Mouse (Mus musculus) left cerebral cortex, adult 9 months (tissue): ENCODE results near the gene Frmd7.

ENCODE experiments used
- DNase-seq, 2 experiments: peaks; one replicate each; pipeline ENCODE4 v3.0.0; 2022; ENCODE audit warnings: low spot score in 2 of 2

Frmd7 gene

GRCm38 (mm10) chrX:50942610-50943009 is at the start of gene Frmd7:
Gene Frmd7 (minus strand): TSS chrX:50942710.
- no peak for DNase-seq

- no peak for DNase-seq
Measured at GRCm38 (mm10) chrX:50991324-50991723, 48.8 kb upstream of the Frmd7 start.

DNA sequence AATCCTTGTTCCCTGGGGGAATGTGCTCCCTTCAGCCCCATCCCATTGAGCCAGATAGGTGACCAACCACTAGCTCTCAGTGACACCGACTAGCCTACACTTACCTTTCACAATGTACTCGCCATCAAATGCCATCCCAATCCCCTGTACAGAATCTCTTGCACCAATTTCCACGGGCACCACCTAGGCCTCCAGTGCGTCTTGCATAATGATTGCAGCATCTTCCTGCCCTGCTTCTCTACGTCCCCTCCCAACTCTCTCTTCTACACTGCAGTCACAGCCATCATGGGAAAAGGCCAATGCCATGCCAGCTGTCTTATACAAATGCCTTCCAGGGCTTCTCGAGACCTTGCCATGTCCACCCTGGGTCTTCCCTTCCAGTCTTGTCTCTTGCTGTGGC is 47.4 kb upstream of the Frmd7 start:
- no peak for DNase-seq

DNA sequence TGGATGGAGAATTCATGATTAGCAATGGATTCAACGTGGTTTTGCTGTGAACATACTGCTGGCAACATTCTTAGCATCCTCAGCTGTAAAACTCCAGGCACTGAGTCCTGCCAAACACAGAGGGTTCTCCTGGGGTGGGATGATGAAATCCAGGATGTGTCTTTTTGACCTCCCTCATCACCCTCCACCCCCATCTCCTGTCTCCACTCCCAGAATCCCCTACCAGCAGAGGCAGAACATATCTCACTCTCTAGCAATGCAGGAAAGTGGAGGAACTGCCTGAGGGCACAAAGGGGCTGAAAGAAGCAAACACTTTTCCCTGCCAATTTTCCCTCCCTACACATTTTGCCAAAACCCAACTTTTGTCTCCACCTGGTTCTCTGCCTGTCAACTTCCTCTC is 46.1 kb upstream of the Frmd7 start:
- DNase-seq: no peak

DNA sequence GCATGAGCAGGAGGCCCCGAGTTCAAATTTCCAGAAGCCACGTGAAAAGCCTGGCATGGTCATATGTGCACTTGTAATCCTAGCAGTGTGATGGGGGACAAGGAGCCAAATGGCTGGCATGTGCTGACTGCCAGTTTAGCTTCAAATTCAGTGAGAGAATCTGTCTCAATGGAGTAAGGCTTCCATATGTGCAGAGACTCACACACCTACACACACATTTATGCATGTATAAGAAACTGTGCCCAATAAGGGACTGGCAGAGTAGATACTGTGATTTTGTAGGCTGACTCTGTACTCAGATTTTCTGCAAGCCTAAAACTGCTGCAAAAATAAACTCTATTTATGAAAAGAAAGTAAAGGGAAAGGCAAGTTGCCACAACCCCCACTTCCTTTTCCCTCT is 35.9 kb upstream of the Frmd7 start:
- DNase-seq: peak; percentile 1 to 30

DNA sequence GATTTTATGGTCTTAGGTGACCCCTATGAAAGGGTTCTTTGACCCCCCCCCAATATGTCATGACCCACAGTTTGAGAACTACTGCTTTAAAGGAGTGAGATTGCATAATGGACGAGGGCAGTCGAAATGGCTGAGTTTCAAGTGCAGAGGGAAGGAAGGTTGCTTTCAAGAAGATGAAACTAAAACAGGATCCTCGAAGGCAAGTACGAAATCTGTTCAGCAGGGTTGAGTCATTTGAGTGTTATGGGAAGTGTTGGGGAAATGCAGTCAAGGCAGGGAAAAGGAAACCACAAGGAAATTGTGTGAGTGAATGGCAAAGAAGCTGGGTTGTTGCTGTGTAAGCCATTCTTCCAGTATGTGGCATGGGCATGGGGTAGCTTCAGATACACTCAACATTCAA is 29.6 kb upstream of the Frmd7 start:
- no peak for DNase-seq

DNA sequence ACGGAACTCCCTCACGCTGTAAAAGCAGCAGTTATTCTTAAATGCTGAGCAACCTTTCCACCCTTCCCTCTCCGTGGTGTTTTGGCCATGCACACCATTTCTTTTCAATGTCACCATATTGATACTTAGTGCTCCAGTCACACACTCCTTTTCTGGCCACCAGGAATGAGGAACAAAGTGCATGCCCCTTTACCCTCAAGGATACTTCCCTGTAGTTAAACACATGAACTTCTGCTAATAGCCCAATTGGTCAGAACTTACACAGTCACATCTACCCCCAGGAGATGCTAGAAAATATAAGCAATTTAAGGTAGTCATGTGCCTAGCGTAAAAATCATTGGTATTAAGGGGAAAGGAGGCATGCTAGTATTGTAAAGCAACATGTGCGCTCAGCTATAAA is 27.4 kb upstream of the Frmd7 start:
- no peak for DNase-seq

- DNase-seq: no peak
Measured at GRCm38 (mm10) chrX:50968157-50968932, 25.8 kb upstream of the Frmd7 start.

- no peak for DNase-seq
Measured at GRCm38 (mm10) chrX:50965157-50965556, 22.6 kb upstream of the Frmd7 start.

GRCm38 (mm10) chrX:50962955-50963354 is 20.4 kb upstream of the Frmd7 start:
- no peak for DNase-seq

- DNase-seq: no peak
Measured at GRCm38 (mm10) chrX:50948633-50949032, 6.1 kb upstream of the Frmd7 start.

DNA sequence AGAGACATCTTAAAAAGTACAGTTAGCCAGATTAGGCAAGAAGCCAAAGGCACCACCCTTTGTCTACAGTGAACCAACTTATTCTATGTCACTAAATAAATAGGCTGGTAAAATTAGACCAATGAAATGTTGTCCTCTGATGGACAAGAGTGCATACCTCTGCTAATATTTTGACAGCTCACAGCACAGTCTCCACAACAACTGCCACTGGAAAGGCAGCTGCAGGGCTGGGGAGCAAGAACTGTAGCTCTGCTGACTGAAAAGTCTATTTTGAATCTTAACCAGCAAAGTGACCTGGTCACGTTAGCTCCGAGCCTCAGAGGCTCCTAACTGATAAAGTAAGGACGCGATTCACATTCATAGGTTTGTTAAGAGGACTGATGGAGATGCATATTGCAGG is 5.6 kb upstream of the Frmd7 start:
- DNase-seq: no peak

DNA sequence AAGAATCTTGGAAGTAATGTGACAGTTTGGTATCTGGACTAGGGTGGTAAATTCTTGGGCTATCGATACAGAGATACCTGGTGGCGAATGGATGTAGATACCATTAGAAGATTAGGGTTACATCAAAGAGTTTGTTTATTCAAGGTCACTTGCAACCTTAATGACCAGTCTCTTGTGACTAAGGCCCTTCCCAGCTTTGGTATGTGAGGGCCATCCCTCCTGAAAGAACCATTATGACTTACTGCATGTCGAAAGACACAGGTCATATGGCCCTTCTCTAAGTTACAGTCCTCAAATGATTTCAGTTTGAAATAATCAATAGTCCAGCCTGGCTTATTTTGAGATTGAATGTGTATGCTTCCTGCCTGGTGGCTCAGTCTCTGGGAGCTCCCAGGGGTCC is 5.4 kb downstream of the Frmd7 start:
- DNase-seq: no peak

DNA sequence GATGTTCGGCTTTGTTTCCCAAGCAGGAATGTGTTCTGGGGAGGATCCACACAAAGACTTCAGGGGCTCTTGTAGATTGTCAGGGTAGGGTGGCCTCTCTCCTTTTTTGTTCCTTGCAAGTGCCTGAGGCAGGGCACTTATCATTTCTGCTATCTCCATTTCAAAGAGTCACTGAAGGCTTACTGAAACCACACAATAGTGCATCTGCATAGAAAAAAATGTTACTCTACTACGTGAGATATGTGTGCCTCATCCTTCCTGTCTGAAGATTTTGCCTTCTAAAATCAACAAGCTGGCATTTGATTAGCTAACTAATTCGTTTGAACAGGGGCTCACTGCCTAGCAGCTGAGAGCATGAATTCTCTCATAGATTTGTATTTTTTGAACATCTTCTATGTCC is 12.2 kb downstream of the Frmd7 start:
- no peak for DNase-seq

- no peak for DNase-seq
Measured at GRCm38 (mm10) chrX:50926893-50927545, 15.5 kb downstream of the Frmd7 start.

DNA sequence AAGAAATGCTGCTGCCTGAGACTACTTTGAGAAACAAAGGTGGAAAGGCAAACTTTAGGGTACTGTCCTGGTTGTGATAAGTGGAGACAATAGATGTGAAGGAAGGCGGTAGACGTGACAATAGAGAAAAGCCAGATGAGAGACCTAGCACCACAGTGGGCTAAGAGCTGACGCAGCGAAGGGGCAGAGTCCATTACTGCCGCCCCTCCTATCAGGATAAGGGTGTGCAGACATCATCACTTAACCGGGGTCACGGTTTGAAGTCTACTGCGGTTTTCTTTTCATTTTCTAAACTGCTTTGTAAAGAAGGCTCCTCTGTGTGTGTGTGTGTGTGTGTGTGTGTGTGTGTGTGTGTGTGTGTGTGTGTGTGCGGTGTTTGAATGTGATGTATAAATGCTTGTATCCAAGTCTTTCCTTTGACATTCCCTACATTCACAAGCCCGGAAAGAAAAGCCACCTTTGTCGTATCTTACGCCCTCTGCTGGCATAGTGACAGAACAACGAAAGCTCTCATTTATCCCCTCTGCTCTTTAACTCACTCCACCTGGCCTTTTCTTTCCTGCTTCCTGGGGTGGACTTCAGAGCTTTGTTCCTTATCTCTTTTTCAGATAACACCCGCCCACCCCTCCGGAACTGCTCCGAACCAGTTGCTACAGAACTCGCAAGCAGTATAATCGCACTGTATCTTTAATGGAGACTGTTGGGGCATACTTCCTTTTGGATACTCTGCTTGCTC is 17.7 kb downstream of the Frmd7 start:
- peak in 1 of 2 experiments; percentile 21 for DNase-seq

GRCm38 (mm10) chrX:50918754-50919153 is 23.8 kb downstream of the Frmd7 start:
- no peak for DNase-seq

- no peak for DNase-seq
Measured at GRCm38 (mm10) chrX:50917389-50917788, 25.1 kb downstream of the Frmd7 start.

- no peak for DNase-seq
Measured at GRCm38 (mm10) chrX:50909915-50910314, 32.6 kb downstream of the Frmd7 start.

- no peak for DNase-seq
Measured at GRCm38 (mm10) chrX:50903497-50903896, 39.0 kb downstream of the Frmd7 start.

DNA sequence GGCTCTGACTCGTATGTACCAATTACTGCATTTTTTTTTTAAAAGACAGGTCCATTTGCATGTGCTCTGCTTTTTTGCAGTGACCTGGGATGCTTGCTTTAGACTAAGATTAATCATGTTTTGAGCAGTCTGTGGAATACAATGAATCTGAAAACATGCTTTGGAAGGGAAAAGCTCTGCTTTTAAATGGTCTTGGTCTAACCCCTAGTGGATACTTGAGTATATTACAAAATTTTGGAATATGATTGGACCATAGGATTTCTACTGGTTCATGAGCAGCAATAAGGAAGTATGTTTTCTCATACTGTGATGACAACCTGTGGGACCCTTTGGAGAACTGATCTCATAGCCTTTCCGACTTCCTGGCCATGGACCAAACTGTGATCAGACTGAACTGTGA is 54.5 kb downstream of the Frmd7 start:
- no peak for DNase-seq

GRCm38 (mm10) chrX:50874246-50875002 is 68.1 kb downstream of the Frmd7 start:
- no peak for DNase-seq
